Mouse (Mus musculus): ENCODE data around the gene Fuk.

The Fuk gene

DNA sequence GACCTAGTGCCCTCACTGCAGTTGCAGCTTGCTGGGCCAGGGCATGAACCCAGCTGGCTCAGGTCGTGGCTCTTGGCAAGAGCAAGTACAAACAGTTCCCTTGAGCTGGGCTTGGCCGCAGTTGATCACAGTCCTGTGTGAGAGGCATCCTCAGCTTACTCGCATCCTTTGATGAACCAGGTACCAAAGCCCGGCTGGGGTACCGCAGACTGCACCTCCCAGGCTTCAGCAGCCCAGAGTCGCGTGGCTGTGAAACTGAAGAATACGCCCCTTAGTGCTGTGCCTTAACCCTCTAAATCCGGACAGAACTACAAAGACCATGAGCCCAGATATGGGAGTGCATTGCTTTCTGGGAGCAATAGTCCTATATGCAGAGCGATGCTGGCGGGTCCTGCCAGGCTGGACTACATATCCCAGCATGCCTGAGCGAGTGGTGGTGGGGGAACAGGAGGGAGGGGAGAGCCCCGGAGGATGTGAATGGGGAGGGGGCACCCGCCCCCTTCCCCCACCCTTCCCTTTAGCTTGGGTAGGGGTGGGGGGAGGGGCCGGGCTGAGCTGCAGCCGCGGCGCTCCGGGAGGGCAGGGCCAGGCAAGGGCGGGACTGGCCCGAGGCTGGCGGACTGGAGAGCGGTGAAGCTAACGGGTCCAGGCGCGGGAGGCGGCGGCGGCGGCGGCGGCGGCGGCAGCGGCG is 17.2 kb upstream of the Fuk start, which contains the start of gene St3gal2:
Gene St3gal2, plus strand, starts transcription at position 582 of the 691 bp plus-strand sequence.
- DNase-seq (ENCODE audit: low read depth, low spot score): peak; percentile 98

DNA sequence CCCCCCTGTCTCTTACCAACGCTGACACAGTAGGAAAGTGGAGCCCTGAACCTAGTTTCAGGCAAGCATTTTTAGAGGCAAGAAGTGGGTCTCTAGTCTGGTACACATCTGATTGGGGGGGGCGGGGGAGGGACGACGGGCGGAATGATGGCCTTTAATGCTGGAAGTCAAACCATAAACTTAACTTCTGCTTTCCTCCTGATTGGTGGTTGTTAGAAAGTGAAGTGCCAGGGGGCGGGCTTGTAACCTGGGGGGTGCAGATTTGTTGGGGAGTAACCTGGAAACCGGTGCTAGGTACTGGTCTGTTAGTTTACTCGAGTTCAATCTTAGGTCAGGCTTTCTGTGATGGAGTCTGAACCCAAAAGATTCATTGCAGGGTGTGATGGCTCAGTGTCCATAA is 16.2 kb upstream of the Fuk start:
- no peak for DNase-seq (ENCODE audit: low read depth, low spot score)

DNA sequence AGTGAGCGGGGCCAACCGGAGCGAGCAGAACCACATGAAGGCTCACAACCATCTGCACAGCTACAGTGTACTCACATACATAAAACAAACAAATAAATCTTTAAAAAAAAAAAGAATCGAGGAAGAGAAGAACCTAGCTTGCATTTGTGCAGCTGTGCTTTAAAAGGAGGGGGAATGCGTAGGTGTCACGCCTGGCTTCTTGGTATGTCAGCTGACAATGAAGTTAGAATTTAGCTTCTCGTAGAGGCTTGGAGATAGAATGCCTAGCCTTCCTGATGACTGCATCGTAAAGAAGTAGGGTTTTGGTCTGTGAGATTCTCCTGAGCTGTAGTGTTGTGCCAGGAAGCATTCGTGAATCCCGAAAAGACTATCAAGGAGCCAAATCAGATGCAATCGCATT is 15.7 kb upstream of the Fuk start:
- peak; percentile 30 for DNase-seq (ENCODE audit: low read depth, low spot score)

DNA sequence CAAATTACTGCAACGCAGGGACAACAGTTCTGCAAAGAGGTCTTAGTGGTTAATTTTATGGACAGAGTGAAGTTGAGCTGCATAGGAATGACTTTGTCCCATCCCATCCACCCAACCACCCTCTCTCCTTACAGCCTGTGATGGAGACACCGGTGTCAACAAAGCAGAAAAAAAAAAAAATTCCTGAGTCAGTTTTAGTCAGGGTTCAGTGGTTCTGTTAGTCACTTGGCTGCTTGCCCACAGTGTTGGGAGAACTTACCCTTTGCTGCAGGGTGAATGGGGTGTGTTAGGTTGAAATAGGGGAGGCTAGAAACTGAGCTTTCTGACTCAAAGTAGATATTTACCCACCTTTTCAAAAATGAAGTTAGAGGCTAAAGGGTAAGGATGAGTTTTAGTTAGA is 15.1 kb upstream of the Fuk start:
- peak; percentile 100 for DNase-seq (ENCODE audit: low read depth, low spot score)

DNA sequence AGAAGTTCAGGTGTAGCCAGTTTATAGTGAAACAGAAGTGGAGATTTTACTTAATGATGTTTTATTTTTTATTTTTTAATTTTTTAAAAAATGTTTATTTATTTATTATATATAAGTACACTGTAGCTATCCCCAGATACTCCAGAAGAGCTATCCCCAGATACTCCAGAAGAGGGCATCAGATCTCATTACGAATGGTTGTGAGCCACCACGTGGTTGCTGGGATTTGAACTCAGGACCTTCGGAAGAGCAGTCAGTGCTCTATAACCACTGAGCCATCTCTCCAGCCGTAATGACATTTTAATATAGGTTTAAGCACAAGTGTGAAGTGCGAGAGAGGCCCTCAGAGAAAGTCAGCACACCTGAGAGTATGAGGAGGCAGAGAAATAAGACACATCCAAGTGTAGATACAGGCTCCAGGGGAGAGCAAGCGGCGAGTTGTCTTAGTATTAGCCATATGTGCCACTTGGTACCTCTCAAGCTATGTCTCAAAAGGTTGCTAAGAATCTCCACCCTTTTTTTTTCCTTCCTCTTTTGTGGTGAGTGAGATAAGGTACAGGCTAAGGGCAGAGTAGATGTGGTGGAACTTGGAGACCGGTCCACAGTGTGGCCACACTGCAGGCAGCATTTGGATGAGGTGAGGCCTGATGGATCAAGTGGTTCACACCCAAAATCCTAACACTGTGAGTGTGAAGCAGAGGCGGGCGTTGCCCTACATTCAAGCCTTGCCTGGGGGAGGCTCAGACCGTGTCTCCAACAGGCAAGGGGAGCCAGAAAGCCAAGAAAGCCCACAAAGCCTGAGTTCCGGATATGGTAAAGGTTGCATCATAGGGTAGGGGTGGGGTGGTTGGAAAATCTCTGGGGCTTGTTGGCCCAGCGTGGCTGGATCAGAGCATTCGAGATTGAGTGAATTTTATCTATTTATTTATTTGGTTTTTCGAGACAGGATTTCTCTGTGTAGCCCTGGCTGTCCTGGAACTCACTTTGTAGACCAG is 9.6 kb upstream of the Fuk start:
- no peak for DNase-seq (ENCODE audit: low read depth, low spot score)

DNA sequence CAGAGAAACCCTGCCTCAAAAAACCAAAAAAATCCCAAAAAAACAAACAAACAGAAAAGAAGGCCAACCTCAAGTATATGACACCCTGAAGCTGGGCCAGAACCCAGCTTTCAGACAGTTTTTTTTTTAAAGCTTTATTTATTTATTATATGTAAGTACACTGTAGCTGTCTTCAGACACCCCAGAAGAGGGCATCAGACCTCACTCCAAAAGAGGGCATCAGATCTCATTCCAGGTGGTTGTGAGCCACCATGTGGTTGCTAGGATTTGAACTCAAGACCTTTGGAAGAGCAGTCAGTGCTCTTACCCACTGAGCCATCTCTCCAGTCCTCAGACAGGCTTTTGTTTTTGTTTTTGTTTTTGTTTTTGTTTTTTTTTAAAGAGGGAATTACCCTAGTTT is 7.6 kb upstream of the Fuk start:
- peak; percentile 41 for DNase-seq (ENCODE audit: low read depth, low spot score)

DNA sequence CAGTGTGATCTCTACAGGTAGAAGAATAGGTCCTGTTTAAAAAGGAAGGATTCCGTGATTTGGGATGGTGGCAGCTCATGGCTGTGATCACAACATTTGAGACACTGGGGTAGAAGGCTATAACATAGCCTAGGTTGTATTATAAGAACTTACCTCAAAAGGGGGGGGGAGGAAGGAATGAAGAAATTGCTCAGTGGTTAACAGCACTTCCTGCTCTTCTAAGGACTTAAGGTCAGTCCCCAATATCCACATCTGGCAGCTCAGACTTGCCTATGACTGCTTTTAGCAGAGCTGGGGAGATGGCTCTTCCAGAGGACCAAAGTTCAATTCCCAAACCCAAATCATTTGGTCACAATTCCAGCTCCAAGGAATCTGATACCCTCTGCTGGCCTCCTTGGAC is 4.4 kb upstream of the Fuk start:
- DNase-seq (ENCODE audit: low read depth, low spot score): no peak

DNA sequence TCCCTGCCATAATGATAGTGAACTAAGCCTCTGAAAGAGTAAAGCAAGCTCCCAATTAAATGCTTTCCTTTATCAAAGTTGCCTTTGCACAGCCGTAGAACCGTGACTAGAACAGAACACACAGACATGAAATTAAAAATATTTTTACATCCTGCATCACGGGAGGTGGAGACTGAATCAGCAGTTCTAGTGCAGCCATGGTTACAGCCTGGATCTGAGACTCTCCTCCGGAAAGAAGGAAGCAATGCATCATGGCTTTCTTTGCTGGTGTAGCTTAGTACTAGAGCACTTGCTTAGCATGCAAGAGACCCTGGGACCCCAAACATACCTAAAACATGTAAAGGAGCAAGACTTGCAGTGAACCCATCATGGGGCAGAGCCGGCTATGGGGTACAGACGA is 3.1 kb upstream of the Fuk start:
- no peak for DNase-seq (ENCODE audit: low read depth, low spot score)

DNA sequence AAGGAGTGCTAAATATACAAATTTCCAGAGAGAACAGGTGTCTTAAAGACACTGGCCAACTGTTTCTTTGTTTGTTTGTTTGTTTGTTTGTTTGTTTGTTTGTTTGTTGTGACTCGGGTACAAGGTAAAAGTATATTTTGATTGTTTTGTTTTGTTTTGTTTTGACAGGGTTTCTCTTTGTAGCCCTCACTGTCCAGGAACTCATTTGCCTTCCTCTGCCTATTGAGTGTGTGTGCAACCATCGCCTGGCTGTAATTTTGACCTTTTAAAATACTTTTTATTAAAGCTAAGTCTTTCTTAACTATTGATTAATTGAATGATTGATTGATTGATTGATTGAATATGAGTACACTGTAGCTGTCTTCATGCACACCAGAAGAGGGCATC is 284 bp upstream of the Fuk start:
- no peak for DNase-seq (ENCODE audit: low read depth, low spot score)

DNA sequence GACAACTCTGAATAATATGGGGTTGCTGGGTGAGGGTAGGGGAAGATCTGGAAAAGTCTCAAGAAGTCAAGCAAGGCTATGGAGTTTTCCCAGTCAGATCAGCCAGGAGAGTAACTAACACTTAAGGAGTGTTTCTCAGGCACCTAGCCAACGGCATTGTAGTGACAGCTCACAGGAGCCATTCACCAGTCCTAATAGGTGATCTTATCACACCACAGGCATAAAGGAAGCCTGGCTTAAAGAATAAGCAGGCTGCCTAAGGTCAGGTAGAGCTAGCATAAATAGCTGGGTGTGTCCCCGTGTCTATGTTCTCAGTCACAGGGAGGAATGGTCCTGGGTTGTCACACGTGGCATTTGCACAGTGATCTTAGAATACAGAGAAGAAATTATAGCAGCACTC is 1.2 kb downstream of the Fuk start:
- no peak for DNase-seq (ENCODE audit: low read depth, low spot score)

DNA sequence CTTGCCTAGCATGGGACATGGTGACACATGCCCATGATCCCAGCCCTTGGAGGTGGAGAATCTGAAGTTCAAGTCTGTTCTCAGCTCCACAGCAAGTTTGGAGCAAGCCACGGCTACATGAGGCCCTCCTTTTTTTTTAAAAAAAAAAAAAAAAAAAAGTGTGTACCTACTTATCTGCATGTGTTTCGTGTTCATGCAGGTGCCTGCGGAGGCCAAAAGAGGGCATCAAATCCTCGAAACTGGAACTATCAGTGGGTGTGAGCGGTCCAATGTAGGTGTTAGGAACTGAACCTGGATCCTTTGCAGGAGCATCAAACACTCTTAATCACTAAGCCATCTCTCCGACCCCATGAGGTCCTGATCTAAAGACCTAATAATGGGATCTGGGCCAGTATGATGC is 4.8 kb downstream of the Fuk start:
- DNase-seq (ENCODE audit: low read depth, low spot score): no peak

DNA sequence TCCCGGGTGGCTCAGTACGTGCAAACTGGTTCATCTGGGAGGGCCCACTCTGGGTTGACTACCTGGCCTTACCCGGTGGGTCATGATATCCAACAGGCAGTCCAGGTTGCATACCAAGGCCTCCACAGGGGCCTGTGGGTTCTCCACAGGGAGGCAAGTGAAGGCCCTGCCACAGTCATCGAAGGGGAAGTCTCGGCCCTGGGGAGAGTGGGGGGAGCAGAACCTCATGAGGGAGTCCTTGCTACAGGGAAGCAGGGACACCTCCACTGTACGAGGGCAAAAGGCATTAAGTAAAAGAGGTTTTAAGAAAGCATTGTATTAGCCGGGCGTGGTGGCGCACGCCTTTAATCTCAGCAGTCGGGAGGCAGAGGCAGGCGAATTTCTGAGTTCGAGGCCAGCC is 6.5 kb downstream of the Fuk start:
- no peak for DNase-seq (ENCODE audit: low read depth, low spot score)

DNA sequence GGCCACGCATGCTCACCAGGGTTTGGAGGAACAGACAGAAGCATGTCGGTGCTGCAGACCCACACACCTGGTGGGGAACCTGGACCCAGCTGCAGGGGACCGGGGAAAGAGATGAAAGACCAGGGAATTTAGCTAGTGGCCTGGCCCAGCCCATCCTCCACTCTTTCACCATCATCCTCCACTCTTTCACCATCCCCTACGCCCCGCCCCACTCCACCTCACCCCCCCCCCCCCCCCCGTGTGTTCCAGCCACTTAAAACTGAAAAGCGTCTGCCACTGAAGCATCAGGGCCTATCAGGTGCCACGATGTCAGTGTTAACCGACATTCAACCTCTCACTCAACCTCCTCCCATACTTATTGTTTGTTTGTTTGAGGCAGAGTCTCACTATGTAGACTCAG is 7.0 kb downstream of the Fuk start:
- no peak for DNase-seq (ENCODE audit: low read depth, low spot score)

DNA sequence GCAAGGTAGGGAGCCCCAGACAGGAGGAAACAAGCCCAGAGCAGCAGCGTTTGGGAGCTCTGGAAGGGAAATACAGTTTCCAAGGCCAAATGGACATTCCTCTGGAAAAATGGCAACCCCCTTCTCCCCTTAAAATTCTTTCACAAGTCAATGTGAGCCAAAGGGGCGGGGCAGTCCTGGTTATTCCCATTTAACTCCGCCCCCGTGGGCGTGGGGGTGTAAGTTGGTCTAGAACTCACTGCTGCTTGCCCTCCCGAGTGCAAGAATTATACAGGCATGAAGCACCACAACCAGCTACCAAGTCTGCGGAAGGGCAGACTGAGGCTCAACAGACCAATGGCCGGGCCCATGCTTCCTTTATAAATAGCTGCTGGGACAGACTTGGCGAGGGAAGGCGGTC is 7.4 kb downstream of the Fuk start:
- DNase-seq (ENCODE audit: low read depth, low spot score): no peak

DNA sequence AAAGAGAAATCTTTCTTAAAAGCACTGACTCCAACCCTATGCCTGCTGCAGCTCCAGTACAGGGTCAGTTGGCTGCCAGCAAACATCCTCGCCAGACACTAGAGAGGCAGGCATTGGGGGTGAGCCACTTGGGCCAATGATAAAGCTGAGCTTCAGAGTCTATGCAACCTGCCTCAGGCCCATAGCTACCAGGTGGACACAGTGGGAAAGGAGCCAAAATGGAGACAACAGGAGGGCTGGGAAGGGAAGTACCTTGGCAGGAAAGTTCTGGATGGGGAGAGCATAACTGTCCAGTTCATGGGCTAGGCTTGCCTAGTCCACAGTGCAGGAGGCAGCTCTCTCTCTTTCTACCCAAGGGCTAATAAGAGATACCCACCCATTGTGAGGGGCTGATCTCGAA is 9.4 kb downstream of the Fuk start:
- DNase-seq (ENCODE audit: low read depth, low spot score): no peak

DNA sequence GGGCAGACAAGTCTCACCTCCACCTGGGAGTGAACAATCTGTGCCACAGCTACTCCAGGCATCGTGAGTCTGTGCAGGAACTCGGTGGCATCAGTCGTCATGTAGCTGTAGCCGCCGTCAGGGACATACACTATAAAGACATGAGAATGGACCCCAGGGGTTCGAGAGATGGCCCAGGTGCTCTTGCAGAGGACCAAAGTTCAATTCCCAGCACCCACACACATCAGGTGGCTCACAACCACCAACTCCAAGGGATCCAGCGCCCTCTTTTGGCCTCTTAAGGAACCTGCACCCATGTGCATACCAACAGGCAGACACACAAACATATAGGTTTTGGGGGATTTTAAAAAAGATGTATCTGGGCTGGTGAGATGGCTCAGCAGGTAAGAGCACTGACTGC is 10.2 kb downstream of the Fuk start:
- no peak for DNase-seq (ENCODE audit: low read depth, low spot score)

DNA sequence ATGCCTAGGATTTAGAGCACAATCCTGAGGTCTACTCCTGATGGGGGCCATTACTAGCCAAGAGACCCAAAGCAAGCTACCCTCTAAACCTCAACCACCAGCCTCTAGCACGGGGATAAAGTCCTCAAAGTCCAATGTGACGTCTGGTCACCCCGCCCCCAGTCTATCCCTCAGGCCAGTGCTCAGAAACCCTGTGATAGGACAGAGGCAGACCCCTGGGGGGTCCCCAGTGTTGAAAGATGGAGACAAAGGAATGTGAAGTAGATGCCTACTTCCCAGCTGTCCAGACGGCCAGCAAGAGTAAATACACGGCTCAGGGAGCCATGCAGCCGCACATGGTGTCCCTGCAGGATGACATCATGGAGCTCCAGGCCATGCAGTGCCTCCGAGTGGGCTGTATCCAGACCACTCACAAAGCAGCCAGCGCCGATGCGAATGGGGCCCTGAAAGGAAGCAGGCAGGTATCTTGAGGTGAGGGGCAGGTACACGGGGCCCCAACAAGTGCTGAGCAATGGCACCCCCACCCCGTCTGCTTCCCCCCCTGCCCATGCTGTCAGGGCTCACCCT is 12.3 kb downstream of the Fuk start:
- DNase-seq (ENCODE audit: low read depth, low spot score): no peak

DNA sequence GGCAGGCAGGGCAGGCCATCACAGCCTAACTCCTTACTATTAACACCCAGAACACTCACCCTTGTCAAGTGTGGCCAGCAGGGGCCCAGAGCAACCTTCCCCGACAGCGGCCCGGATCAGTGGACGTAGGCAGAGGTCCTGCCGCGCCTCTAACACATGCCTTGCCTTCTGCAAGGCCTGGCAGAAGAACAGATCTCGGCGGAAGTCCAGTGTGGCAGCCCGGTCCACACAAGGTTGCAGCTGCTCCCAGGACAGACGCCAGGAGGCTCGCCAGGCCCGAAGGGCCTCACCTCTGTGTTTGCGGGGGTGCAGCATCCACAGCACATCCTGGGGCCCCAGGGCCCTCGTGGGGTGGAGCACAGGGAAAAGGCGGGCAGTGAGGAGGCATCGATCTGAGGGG is 13.4 kb downstream of the Fuk start:
- DNase-seq (ENCODE audit: low read depth, low spot score): no peak

DNA sequence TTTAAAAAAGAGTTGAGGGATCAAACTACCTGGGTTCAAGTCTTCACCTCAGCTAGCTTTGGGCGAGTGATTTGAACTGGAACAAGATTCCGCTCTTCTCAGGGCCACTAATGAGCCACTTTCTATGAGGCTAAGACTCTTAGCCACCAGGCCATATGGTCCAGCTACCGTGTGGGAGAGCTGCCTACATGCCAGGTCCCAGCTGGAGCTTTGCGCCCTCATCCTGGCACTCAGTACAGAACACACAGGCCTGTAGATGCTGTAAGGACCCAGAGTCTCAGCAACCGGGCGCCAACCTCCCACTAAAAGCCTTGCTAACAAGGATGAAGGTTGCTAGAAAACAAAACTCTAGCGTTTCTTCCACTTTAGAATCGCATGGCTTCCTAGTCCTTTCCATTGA is 13.8 kb downstream of the Fuk start:
- DNase-seq (ENCODE audit: low read depth, low spot score): no peak

DNA sequence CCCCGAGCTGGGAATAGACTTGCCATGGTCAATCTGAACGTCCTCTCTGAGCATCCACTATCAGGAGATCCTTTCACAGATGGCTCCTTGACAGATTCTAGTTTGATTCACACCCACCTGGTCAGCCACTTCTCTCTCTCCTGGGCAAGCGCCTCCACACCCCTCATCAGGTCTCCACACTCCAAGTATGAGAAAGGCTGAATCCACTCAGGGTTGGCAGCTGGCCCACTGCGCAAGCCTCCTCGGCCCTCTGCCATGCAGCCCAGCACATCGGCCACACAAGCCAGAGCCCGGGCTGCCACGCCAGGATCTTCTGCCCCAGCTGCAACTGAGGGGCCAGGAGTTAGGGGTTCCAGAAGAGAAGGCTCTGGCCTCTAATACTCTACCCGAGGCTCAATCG is 14.7 kb downstream of the Fuk start:
- DNase-seq (ENCODE audit: low read depth, low spot score): no peak

DNA sequence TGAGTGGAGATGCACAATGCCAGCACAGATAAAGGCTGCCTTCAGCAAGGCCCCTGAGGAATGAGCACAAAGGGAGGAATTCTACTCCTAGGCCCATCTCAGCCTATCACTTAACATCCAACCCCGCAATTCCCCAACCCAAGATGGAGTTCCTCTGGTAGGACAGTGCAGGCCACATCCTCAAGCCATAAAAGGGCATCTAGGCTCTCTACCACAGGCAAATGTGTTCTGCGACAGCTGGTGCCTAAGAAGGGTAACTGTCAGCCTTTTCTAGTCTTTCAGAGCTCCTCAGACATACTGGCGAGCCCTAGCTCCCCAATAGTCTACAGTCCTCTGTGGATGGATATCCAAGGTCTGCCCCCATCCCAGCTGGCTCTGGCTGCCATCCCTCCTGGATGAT is 15.7 kb downstream of the Fuk start:
- DNase-seq (ENCODE audit: low read depth, low spot score): no peak

DNA sequence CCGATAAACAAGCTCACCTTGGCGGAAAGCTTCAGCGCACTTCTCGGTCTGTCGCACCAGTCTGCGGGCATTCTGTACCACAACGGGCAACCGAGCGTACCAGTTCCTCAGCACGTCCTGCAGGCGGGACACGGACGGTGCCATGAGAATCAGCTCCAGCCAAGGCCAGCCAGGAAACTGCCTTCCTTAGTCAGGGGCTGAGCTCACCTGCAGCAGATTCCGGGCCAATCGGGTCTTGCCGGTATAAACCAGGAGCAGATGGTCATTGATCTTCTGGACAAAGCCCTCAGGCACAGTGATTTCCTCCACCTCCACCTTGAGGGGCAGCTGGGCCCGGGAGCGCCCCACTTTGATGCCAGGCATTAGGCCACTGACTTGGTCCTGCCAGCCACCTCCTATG is 18.5 kb downstream of the Fuk start:
- no peak for DNase-seq (ENCODE audit: low read depth, low spot score)

Data from 3T3-L1 (cell line).